Mouse (Mus musculus) midbrain, embryonic 10.5 days (tissue): ENCODE data around the gene Dennd2a. TPM values are rescaled to one million over a fixed set of nuclear protein-coding genes. Genes with fewer than 3 reads are reported as not detected.

Experiments used
- DNase-seq: peaks from one replicate; pipeline ENCODE4 v3.0.0-alpha.2; 2017; ENCODE audit warnings: low spot score
- H3K27ac ChIP-seq: fragments of 300-500 bp; sonication (generic); replicated peaks from 2 replicates; pipeline ENCODE4 v1.5.1; 2016; ENCODE audit warnings: mild to moderate bottlenecking
- H3K27me3 ChIP-seq: fragments of 300-500 bp; sonication (generic); 2 replicates; pipeline ENCODE4 v1.6.1; 2016; ENCODE audit warnings: low read depth, mild to moderate bottlenecking; ENCODE audit not compliant: poor library complexity, severe bottlenecking
- H3K36me3 ChIP-seq: fragments of 300-500 bp; sonication (generic); 2 replicates; pipeline ENCODE4 v1.6.1; 2016; ENCODE audit warnings: mild to moderate bottlenecking, moderate library complexity
- H3K4me1 ChIP-seq: fragments of 300-500 bp; sonication (generic); 2 replicates; pipeline ENCODE4 v1.6.1; 2016
- H3K4me3 ChIP-seq: fragments of 300-500 bp; sonication (generic); 2 replicates; pipeline ENCODE4 v1.5.1; 2016; ENCODE audit warnings: mild to moderate bottlenecking, moderate library complexity
- H3K9me3 ChIP-seq: fragments of 300-500 bp; sonication (generic); replicated peaks from 2 replicates; pipeline ENCODE4 v1.6.1; 2016; ENCODE audit warnings: mild to moderate bottlenecking
- WGBS: fragments of 180-500 bp; shearing (Covaris S2); methylation state at CpG from one replicate; pipeline ENCODE4 v1.1.7; 2016; 5-methylcytosine and 5-hydroxymethylcytosine counted together
- polyA plus RNA-seq: library from polyadenylated mRNA; unstranded; fragments of >200 nt; fragmentation: Nextera tagmentation; extraction: Ambion mirVana; gene quantifications from 2 replicates; pipeline ENCODE4 v1.2.1, GENCODE M21; 2016

Dennd2a gene
- polyA plus RNA-seq, 1 experiment from 2014 or later: 42.3 TPM

DNA sequence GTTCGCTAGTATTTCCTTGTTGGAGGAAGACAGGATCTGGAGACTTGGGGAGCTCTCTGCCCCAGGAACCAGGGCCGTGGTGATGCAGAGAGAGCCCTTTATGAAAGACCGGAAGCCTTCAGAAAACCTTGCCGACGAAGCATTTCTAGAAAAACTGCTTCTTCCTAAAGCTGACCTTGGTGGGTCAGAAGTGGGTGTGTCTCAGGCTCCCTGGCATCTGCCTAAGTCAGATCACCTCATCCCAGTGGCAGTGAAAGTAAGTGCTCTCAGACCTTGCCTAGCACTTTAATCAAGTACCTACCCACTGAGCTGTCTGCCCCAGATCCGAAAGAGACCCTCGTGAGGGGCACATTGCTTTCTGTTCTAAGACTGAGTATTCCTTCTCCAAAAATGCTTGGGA, 17.3 kb upstream of the Dennd2a start:
- H3K36me3 ChIP-seq: peaks cover 20% of the 10 kb centered on the region
- 73% methylated on average over 7 of the region's 7 CpGs for WGBS
- DNase-seq: no peak
- peak overlapping the region; percentile 85 for H3K4me3 ChIP-seq
- H3K4me1 ChIP-seq: peaks cover 18% of the 10 kb centered on the region
- H3K27ac ChIP-seq: peak overlapping the region; percentile 92
- H3K27me3 ChIP-seq: 0 out of 2 replicates have a peak, but pooled peaks cover 6% of the 10 kb centered on the region
- H3K9me3 ChIP-seq: no peaks in the 10 kb centered on the region

DNA sequence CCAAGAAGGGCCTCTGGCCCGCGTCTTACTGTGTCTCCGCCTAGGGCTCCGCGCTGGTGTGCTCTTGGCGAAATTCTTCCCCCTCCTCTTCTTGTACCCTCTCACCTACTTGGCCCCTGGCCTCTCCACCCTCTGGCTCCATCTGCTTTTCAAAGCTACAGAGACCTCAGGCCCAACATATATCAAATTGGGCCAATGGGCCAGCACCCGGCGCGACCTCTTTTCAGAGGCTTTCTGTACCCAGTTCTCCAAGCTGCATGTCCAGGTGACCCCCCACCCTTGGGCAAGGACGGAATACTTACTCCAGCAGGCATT, 16.8 kb upstream of the Dennd2a start:
- H3K9me3 ChIP-seq: no peaks in the 10 kb centered on the region
- H3K4me1 ChIP-seq: peaks cover 18% of the 10 kb centered on the region
- H3K27me3 ChIP-seq: 0 out of 2 replicates have a peak, but pooled peaks cover 6% of the 10 kb centered on the region
- peak overlapping the region; percentile 92 for H3K27ac ChIP-seq
- peak overlapping the region; percentile 85 for H3K4me3 ChIP-seq
- peaks cover 16% of the 10 kb centered on the region for H3K36me3 ChIP-seq
- WGBS: 24% methylated on average over 10 of the region's 10 CpGs
- DNase-seq: no peak

DNA sequence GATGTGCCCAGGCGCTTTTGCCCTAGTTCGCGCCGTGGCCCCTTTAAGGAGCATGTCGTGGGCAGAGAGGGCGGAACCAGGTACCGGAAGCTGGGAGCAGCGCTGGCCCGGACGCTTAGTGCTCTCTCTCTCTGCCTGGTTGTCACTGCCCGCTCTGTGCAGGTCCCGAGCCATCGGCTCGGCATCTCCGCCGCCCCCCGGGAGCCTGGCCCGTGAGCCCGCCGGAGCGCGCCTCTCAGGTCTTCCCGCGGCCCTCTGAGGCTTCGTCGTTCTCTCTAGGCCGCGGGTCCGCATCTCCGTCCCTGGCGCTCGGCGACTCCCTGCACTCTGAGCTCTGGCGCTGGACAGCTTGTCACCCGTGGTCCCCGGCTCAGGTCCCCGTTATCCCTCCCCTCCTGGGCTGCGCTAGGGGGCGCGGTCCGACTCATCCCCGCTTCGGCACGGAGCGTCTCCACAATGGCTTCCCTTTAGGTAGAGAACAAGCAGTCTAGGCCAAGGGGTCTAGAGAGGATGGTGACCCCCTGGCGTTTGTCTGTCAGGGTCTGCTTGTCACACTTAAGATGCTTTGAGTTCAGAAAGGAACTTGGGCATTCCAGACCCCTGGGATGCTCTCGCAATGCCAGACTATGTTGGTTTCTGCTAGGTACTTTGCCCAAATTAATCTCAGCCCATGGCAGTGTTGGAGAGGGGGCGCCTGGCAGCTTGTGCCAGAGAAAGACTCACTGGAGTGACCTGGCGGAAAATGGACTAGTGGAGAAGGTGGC, 16.3 kb upstream of the Dennd2a start, which contains the start of gene Adck2:
TSS of gene Adck2 (plus strand) at position 83 of the 764 bp plus-strand sequence.
- H3K9me3 ChIP-seq: no peaks in the 10 kb centered on the region
- H3K4me1 ChIP-seq: peaks cover 18% of the 10 kb centered on the region
- 0 out of 2 replicates have a peak, but pooled peaks cover 6% of the 10 kb centered on the region for H3K27me3 ChIP-seq
- H3K27ac ChIP-seq: peak within 1 kb of the TSS; percentile 92
- peak within 1 kb of the TSS; percentile 85 for H3K4me3 ChIP-seq
- H3K36me3 ChIP-seq: peaks cover 11% of the 10 kb centered on the region
- WGBS: under 1% methylated on average over 49 of the region's 49 CpGs
- peak; percentile 89 for DNase-seq

DNA sequence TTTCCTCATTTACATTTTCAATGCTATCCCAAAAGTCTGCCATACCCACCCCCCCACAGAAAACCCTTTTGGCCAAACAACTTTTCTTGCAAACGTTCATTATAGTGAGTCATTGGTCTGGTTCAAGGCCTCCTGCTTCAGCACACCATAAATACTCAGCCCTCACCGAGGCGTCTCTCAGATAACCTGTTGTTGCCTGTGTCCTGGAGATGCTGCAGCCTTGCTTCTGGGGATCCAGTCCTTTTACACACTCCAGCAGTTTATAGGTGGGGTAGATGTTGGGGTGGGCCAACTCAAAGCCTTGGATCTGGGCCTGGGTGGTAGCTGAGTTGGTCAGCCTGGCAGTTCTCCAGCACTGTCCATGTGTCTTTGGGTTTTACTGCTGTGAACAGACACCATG, 12.8 kb upstream of the Dennd2a start:
- no peaks in the 10 kb centered on the region for H3K9me3 ChIP-seq
- no peaks in the 10 kb centered on the region for H3K36me3 ChIP-seq
- H3K27ac ChIP-seq: no peak overlapping the region
- no peak overlapping the region for H3K4me3 ChIP-seq
- H3K27me3 ChIP-seq: 0 out of 2 replicates have a peak, but pooled peaks cover 6% of the 10 kb centered on the region
- H3K4me1 ChIP-seq: peaks cover 18% of the 10 kb centered on the region
- no peak for DNase-seq
- WGBS: 76% methylated on average over 3 of the region's 3 CpGs

DNA sequence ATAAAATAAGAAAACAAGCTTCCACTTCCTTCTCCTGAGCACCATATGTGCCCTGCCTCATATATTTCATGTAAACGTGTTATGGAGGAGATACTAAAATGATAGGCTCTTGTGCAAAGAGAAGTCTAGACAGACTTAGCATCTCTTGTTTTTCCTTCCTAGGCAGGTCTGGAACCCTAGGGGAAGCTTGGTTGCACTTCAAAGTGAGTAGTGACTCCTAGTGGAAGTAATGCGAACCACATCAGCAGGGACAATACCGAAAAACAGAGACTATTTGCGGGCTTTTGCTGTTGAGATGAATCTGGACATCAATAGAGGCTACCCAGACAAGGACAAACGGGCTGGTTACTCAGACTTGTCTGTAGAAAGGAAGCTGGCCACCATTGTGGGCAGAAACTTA, 9.9 kb upstream of the Dennd2a start:
- Histone ChIP-seq H3K36me3 (no peaks in the 10 kb centered on the region), H3K4me1 (no peaks in the 10 kb centered on the region), H3K4me3 (no peak overlapping the region), H3K27me3 (0 out of 2 replicates have a peak, but pooled peaks cover 3% of the 10 kb centered on the region), H3K27ac (no peak overlapping the region), H3K9me3 (no peaks in the 10 kb centered on the region)
- no peak for DNase-seq
- WGBS: 21% methylated on average over 5 of the region's 5 CpGs

DNA sequence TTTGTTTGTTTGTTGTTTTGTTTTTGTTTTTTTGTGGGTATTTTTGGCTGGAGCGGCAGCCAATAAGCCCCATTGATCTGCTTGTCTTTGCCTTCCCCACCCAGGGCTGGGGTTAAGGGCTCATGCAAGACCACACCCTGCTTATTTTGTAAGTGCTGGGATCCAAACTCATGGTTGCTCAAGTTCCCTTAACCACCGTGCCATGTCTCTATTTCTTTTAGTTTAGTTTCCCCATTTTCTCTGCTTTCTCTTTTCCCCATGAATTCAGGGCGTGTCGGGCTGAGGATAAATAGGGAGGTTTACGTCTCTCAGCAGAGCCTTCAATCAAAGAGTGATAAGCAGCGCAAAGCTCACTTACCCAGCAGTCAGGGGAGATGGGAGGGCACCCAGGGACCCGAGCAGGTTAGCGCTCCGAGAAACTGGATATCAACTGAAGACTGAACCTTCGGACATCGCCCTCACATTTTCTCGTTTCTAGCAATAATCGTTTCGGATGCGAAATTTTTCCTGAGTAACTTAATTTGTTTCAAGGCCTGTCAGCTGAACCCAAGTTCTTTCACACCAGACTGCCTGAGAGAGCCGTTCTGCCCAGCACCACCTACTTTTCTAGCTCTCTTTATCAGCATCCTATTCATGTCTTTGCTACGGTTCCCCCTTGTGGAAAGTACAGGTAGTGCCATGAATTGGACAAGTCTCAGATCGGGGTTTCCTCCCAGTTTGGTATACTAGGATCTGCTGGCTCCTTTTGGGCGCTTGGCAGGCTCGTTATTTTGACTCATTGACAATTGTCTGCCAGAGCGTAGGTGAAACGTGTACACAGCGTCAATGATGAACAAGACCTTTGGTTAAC, 4.7 kb upstream of the Dennd2a start:
- peaks cover 24% of the 10 kb centered on the region for H3K4me1 ChIP-seq
- peak overlapping the region; percentile 38; the same call in 1 of the 2 replicates for H3K27ac ChIP-seq
- 22% methylated on average over 23 of the region's 23 CpGs for WGBS
- DNase-seq: peak; percentile 75
- peak overlapping the region; percentile 25 for H3K4me3 ChIP-seq
- H3K27me3 ChIP-seq: no peaks in the 10 kb centered on the region
- H3K9me3 ChIP-seq: no peaks in the 10 kb centered on the region
- H3K36me3 ChIP-seq: no peaks in the 10 kb centered on the region

DNA sequence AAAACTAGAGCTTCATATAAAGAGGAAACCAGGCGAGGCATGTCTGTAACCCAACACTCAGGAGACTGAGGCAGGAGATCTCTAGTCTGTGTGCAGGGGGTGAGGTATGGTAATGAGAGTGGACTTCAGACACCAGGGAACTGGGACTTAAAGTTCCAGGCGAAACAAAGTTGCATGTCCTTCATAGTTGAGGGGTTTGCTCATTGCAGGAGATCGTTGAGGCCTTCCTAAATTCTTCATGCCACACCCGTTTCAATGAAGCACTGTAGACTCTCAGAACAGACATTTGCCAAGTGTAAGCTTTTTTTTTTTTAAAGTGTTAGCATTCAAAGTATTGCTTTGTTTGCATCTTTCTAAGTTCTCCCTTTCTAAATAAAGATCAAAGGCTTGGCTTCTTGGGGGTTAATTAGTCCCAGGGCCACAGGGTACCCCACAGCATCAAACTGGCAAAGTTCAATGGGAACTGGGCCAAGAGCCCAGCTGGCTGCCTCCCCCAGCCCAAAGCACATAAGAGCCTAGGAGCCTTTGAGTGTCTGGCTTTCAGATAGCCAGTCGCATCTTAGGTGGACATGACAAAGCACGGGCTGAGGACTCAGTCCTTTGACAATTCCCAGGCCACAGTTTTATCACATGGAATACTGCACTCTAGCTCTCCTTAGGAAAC, 1.7 kb upstream of the Dennd2a start:
- Histone ChIP-seq H3K36me3 (peaks cover 4% of the 10 kb centered on the region), H3K4me3 (no peak overlapping the region), H3K9me3 (no peaks in the 10 kb centered on the region), H3K27ac (peak overlapping the region; percentile 69), H3K4me1 (peaks cover 47% of the 10 kb centered on the region), H3K27me3 (no peaks in the 10 kb centered on the region)
- no peak for DNase-seq
- WGBS: 57% methylated on average over 6 of the region's 6 CpGs

DNA sequence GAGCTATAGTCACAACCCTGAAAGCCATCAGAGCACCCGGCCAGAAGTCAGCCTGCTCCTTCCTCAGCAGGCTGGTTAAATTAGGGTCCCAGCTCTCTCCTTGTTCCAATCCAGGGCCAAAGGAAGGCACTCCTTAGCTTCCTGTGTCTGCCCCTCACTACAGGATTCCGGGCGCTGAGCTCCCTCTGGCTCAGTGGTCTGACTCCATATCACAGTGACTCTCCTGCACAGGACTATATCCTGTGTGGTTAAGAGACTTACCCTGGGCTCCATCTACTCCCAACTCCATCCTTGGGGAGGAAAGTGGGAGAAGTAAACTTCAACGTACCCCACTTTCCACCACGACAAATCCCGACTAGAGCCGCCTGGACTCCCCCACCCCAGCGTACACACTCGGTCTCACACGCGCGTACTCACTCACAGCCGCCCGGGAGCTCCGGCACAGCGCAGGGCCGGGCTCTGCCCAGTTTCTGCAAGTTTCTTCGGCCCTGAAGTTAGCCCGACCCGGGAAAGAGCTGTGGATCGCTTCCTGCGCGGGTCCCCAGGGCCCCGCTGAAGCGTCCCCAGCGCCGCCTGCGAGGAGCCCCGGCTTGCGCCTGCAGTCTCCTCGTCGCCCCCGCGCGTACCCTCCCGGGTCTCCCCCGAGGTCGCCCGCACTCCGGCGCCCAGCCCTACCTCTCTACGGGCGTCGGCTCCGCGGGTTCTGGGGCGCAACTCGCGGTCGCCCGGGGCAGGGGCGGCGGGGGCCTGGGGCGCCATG, 587 bp downstream of the Dennd2a start:
- peaks cover 59% of the 10 kb centered on the region for H3K4me1 ChIP-seq
- no peaks in the 10 kb centered on the region for H3K27me3 ChIP-seq
- H3K9me3 ChIP-seq: no peaks in the 10 kb centered on the region; the same call in 1 of the 2 replicates
- H3K27ac ChIP-seq: peak overlapping the region; percentile 100
- under 1% methylated on average over 54 of the region's 54 CpGs for WGBS
- DNase-seq: peak; percentile 71
- peaks cover 24% of the 10 kb centered on the region for H3K36me3 ChIP-seq
- peak overlapping the region; percentile 92 for H3K4me3 ChIP-seq

DNA sequence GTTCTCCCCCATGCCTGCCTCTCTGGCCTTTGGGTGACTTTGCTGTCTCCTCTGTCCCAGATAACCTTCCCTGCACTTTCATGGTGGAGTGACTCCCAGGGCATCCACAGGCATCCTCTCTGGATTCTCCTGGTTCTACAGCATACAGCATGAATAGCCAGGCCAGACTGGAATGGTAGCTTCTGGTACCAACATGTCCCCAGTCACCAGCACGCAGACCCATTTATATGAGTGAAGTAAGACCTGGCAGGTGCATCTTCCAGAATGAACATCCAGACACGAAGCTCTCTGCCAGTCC, 2.1 kb downstream of the Dennd2a start:
- peaks cover 5% of the 10 kb centered on the region; the same call in 1 of the 2 replicates for H3K9me3 ChIP-seq
- DNase-seq: no peak
- no peaks in the 10 kb centered on the region for H3K27me3 ChIP-seq
- peak overlapping the region; percentile 60 for H3K27ac ChIP-seq
- peaks cover 64% of the 10 kb centered on the region for H3K4me1 ChIP-seq
- peaks cover 38% of the 10 kb centered on the region for H3K36me3 ChIP-seq
- peak overlapping the region; percentile 92 for H3K4me3 ChIP-seq
- 90% methylated on average over 2 of the region's 2 CpGs for WGBS

DNA sequence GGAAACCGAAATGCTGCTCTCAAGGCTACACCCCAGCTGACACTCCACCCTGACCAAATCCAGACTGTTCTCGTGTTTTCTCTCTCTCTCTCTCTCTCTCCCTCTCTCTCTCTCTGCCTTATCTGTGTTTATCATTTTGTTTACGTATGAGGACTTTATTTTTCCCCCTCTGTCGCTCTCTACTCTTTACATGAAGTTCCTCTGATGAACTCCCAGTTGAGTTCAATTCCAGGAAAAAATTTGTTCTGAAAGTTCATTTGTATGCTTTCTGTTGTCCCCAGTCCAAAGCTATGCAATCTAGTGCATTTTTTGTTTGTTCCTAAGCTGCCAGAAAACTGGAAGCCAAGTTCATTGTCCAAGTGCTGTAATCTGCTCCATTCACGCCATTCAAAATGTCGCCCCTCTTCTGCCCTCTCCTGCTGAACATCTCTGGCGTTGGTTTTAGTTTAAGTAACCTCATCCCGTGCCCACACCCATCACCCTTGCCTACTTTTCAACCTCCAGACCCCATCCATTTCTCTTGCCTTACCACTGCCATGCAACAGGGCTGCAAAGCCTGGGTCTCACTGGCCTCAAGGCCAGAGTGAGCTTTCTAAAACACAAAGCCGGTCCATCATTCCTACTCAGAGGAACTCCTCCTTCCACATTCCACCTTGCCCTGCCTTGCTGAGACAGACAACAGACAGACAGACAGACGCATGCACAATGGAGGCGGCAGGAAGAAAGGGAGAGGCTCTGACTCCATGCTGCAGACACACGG, 2.6 kb downstream of the Dennd2a start:
- H3K4me3 ChIP-seq: peak overlapping the region; percentile 92
- no peaks in the 10 kb centered on the region for H3K27me3 ChIP-seq
- peak overlapping the region; percentile 60 for H3K27ac ChIP-seq
- peaks cover 40% of the 10 kb centered on the region for H3K36me3 ChIP-seq
- H3K9me3 ChIP-seq: peaks cover 5% of the 10 kb centered on the region; the same call in 1 of the 2 replicates
- WGBS: 76% methylated on average over 12 of the region's 12 CpGs
- H3K4me1 ChIP-seq: peaks cover 64% of the 10 kb centered on the region
- DNase-seq: no peak

DNA sequence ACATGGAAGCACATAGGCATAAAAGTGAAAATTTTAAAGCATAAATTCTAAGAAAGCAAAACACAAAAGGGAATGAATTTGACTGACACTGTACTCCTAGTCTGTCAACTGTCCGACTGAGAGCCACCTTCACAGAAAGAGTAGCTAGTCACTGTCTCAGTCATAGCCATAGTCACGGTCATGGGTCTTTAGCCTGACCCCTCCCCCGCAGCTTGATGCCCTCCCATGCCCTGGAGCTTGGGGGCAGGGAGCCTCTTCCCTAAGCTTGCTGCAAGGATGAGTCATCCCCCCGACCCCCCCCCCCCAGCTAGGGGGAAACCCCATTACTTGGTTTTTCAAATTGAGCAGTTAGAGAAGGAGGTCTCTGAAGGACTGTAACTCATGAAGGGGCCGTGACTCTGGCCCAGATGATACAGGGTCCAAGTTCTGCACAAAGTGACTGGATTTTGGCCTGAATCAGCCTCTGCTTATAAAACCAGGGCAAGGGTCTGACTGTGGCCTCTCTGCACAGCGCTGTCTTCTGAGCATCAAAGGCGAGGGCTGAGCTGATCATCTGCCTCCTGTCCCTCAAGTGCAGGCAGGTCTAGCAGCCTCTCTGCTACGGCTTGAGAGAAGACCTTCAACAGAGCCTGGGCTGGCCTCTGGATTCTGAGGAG, 5.6 kb downstream of the Dennd2a start:
- Histone ChIP-seq H3K36me3 (peaks cover 62% of the 10 kb centered on the region), H3K27me3 (no peaks in the 10 kb centered on the region), H3K9me3 (peaks cover 5% of the 10 kb centered on the region; the same call in 1 of the 2 replicates), H3K4me1 (peaks cover 57% of the 10 kb centered on the region), H3K4me3 (no peak overlapping the region), H3K27ac (peak overlapping the region; percentile 4; the same call in 1 of the 2 replicates)
- no peak for DNase-seq
- 70% methylated on average over 8 of the region's 8 CpGs for WGBS
